Mouse (Mus musculus) common myeloid progenitor, adult 5-6 weeks (primary cell): ENCODE measurements at regions not wholly inside any gene's neighbourhood (a gene's known extent, or its start where the extent isn't known, plus 50 kb on each side); places are given as distances from the start of the nearest gene placed in this dataset.

Experiments used
- ATAC-seq: replicated peaks from 2 replicates; pipeline ENCODE4 v1.8.0; 2016; ENCODE audit warnings: low read depth, mild to moderate bottlenecking, moderate TSS enrichment, inconsistent platforms; ENCODE audit not compliant: poor library complexity, severe bottlenecking

DNA sequence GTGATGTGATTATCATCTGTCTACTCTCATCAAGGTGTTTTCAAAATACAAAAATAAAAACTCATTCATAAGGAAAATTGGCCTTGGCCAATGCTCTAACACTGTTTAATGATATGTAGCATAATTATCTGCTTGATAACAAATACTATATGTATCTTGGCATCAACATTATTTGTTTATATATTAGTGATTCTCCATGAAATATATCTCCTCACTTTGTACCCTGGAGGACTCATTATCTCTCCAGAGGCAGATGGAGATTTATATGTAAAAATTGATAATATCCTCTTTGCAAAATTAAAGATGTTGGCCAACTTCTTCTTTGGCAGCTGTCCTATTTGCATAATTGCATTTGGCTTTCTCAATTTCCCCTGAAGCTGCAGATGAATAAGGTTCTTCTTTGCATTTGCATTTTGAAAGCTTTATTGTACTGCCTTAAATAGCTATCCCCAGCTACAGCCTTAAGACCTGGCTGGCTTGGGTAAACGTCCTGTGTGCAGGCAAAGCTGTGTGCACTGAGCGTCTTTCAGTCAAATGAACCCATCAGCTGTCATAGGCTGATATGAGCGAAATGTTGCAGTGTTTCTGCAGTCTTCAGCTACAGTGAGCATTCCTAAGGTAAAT is 124.7 kb upstream of the Otogl start:
- no peak for ATAC-seq

DNA sequence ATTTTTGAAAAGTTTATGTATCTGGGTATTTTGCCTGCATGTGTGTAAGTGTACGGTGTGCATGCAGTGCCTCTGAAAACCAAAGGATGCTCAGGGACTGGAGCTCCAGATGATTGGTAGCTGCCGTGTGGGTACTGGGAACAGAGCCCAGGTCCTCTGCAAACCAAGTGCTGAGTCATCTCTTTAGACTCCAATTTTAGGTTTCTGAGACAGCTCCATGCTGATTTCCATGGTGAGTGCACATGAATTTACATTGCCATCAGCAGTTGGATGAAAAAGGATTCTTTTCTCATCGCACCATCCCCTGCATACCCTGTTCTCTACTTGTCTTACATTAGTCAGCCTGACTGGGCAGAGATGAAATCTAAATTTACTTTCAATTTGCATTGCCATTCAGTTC is 122.1 kb upstream of the Otogl start:
- no peak for ATAC-seq

DNA sequence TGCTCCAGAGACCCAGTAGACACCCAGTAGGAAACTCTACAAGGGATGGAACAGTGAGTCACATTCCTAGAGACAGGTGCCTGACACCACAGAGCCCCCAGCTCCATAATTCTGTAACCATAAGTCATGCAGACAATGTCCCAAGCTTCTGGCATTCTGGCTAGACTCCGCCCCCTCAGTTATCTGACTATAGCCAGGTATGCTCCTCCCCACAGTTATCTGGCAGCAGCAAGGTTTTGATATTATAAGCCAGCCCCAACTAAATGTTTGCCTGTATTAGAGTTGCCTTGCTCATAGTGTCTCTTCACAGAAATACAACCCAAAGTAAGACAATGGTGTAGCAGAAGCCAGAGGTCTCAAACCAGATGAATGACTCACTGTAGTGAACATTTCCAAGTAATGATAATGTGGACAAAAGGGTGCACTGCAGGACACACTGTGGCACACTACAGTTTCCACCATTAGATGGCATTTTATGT is 121.4 kb upstream of the Otogl start:
- ATAC-seq, result peak; percentile 69

DNA sequence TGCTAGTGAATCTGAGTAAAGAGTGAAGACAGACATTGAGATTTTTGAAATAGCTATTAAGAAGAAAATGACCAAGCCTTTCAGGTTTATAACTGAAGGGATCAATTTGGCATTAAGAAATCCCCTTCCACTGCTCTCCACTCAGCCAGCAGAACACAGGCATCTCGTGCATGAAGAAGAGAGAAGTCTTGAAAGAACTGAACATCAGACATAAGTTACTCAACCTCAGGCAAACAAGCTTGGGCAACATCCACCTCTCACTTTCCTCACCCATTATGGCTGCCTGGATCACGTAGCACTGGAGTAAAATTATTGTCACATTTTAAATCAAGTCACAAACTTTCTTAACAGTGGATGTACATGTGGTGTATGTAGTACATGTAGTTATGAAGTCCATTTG is 115.6 kb upstream of the Otogl start:
- ATAC-seq, result no peak

DNA sequence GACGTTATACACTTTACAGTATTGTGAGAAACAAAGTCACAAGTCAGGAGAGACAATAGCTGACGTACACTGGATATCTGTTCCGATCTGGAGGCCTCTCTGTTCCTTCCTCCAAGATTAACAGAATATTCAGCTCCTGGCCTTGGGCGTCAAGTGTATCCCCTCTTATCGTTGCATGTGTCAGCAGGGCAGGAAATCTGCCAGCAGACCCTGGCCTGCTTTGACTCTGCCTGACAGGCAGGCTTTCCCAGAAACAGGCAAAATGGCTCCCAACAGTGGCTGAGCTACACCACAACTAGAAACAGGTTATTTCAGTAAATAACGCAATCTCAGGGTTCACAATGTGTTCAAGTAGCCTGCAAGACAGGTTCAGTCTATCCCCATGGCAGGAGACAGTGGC is 112.3 kb upstream of the Otogl start:
- ATAC-seq, result no peak

DNA sequence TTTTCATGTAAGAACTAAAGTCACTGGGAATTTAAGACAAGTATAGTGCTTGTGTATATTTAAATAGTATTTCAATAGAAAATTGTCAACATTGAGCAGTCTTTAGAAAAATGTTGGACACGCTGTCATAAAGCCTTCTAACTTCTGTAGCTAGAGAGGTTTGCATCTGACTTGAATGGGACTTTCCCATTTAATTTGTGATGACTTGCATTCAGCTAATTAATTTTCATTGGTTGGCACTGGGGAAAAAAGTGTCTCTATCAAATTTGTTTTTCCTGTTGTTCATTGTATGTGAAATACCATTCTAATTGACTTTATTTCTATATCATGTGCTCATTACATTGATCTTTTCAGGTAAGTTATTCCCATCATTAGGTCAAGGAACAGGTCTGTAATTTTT is 104.6 kb upstream of the Otogl start:
- ATAC-seq, result no peak

DNA sequence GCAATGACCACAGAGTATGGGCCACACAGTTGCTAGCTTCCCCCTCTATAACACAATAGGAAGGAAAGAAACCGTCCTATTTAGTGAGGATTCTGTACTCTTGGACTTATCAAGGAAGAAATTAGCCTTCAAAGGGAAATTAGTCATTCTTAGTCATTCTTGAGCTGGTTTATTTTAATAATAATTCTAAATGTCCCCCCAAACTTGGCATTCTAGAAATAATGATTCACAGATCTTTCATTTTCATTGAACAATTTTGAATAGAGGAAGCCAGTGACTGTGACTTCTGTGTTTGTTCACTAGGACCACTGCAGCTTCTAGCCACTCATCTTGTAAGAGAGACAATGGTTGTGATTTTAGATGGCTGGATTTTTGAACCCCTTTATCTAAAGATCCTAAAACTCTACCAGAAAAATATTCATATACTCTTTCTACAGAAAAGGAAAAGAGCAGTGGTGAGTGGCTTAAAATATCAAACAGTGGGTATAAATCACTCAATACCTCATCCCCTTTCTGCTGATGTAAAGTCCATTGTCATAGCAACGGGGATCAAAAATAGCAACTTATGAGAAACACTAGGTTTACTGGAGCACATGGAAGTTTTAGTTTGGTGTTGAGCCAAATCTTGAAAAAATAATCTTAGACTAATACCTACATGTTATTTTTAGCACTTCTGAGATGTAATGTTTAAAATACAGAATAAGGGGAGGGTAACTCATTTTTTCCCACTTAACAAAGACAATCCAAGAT is 83.1 kb upstream of the Otogl start:
- ATAC-seq, result no peak

DNA sequence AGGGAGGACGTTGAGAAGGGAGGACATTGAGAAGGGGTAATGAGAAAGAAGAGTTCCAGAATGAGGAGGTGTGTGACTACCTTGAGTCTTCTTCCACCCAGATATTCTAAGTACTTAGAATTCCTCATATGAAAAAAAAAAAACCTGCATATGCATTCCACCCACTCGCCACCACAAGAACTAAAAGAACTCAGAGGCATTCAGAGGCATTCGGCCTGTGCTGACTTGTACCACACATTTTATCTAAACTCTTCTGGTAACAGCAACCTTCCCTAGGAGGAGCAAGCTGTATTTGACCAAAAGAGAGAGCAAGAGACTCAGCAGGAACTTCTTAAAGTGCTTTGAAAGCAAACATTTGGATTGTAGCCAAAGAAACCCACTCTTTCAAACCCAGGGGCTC is 80.7 kb upstream of the Otogl start:
- no peak for ATAC-seq

DNA sequence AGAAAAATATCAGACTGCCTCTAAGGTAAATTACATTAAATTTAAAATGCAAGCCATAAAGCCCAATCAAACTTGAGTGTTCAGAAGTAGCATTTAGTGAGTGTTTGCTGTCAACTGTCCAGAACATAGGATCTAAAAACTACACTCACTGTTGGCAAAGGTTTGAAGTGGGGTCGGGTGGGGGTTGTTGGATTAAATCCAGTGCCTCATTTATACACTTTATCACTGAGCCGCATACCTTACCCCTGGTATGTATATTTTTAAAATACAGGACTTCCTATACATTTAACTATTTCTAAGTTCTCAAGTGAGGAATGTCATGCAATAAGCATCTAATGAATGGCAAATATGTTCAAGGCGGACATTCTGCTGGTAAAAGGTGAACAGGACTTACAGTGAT is 78.6 kb upstream of the Otogl start:
- no peak for ATAC-seq

DNA sequence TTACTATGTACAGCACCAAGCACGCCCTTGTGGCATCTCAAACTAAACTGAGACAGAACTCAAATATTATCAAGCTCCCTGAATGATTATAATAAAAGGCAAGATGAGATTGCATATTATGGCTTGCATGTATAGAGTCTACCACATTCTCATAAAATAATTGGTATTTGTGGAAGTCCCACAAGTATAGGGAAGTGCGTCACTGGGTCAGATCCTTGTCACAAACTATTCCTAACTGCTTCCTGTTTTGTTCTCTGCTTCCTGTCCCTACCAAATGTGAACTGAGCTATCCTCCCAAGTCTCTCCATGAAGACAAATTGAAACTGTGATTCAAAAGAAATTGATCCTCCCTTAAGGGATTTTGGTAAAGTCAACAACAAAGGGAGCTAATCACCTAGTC is 78.0 kb upstream of the Otogl start:
- ATAC-seq, result peak; percentile 73

DNA sequence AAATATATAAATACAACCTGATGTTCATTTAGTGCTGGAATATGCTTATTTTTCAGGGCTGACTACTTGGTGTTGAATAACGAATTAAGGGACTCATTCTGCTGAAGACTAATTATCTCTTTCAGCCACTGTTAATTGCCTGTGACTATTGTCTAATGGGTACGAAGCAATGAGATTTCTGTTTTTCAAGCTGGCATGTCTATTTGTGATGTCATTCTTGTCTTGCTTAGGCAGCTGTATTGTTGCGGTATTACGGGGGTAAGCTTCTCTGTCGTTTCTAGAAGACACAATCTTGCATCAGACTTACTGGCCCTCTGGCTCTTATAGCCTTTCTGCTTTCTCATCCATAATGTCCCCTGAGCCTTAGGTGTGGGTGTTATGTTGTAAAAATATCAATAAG is 70.7 kb upstream of the Otogl start:
- ATAC-seq, result no peak

DNA sequence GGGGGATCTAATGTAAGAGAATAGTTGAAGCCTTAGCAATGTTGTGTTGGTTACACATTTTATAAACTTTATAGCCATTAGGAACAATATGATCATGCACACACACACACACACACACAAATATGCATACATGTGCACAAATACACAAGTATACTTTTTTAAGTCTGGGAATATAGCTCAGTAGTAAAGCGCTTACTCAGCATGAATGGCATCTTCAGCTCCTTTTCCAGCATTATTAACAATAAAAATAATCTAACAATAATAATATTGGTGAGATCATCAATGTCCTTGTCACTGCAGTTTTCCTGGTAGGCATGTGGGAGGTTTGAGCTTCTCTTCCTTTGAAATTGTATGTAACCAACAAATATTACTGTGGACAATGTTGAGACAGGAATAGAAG is 70.1 kb upstream of the Otogl start:
- ATAC-seq, result no peak

DNA sequence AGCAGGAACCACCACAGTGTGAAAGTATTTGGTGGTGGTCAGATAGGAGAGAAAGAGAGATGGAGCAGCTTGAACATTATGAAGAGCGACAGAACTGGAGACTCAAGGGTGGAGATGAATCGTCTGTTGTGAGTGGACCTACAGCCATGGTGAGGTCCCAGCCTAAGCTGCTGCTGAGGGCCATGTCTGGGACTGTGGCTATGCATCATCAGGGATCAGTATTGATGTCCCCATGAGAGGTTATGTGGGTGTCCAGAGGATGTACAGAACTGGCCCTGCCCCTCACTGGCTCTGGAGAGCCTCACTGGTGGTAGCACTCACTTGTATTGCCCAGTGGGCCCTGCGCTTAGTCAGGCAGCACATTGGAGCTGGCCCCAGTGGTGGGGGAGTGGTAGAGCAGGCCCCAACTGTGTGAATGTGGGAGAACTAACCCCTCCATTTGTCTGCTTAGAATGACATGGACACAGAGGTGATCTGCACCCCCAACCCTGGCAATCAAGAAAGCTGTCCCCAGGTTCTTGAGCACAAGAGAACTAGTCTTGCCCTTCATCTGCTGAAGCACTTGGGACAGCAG is 64.5 kb upstream of the Otogl start:
- ATAC-seq, result no peak

DNA sequence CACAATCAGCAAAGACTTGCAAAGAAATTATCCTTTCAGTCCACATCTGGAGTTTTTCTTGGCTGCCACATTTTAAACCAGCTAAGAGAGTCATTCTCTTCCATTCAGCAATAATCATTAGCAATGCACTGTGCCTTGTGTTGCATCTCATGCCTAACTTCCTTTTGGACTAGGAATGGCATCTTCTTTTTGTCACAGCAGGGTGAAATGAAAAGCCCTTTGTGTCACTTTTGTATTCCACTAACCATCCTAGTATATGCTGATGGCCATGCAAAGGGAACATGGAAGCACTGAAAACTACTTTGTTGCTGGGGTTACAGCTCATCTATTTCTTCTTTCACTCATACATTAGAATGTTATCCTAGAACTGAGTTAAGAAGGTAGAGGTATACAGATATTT is 59.8 kb upstream of the Otogl start:
- ATAC-seq, result no peak

DNA sequence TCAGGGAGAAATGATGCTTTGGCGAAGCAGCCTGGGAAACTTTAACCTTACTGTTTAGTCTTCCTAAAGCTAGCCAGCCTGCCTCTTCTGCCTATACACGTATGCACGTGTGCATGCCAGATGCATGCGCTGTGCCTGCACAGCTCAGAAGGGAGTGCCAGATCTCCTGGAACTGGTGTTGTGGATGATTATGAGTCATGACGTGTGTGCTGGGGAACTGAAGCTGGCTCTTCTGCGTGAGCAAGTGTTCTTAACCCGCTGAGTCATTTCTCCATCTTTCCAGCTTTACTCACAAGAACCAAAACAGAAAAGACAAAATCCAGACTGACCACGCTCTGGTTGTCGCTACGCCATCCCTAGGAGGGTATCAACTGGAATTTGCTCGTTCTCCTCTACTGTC is 55.1 kb upstream of the Otogl start:
- no peak for ATAC-seq

DNA sequence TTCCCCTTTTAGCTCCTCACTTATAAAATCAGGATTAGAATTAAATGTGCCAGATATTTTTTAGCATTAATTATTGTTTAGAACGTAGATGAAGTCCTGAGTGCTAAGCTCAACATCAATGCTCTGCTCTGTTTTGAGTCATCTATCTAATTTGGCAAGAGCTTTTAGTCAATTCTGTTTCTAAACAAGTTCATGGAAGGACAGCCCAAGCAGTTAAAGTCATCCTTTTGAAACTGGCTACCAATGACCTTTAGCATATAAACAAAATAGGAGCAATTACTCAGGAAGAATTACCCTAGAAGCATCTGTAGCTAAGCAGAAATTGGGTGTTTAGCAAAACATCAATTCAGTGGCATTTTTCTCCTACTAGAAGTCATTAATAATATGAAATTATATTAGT is 52.1 kb upstream of the Otogl start:
- ATAC-seq, result no peak

DNA sequence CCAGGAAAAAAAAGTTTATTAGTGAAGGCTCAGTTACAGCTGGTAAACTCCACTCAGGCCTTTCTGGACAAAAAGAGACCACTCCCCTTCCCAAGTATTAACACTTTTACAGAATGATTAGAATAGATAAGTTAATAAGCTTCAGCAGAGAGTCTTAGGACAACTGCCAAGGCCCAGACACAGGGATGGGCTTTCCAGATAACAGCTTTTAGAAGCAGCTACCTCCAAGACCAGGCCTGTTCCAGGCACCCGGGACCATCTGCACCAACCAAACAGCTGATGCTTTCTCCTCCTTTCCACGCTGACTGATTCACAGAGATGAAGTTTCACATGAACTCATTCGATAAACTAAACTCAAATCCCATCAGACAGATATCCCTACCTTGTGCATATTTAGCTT is 50.2 kb upstream of the Otogl start:
- ATAC-seq, result peak; percentile 74; the same call in 1 of the 2 replicates
